Mouse (Mus musculus): ENCODE results near the gene Prune1. TPM values are rescaled to one million over a fixed set of nuclear protein-coding genes. Genes with fewer than 3 reads are reported as not detected.
A peak's percentile ranks its signal among the peaks of the same experiment; 100 is the strongest.

The Prune1 gene
- polyA plus RNA-seq, 1 experiment from 2014 or later: 28.4 TPM

- Histone ChIP-seq H3K4me1 (peaks cover 42% of the 10 kb centered on the region), H3K27ac (peak overlapping the region; percentile 96), H3K36me3 (ENCODE audit: poor library complexity, severe bottlenecking) (peaks cover 46% of the 10 kb centered on the region), H3K9me3 (replicated peaks) (no peaks in the 10 kb centered on the region), H3K4me3 (peak overlapping the region; percentile 90), H3K4me2 (peak overlapping the region; percentile 94), H3K9ac (peak overlapping the region; percentile 97), H3K27me3 (no peaks in the 10 kb centered on the region)
- ATAC-seq: no peak; the same call in 1 of the 2 replicates
- WGBS: 31% methylated on average over 8 of the region's 8 CpGs
These were observed 51.2 kb downstream of the Prune1 start for GRCm38 (mm10) chr3:95230495-95231297.

GRCm38 (mm10) chr3:95229781-95230494 lies 51.9 kb downstream of the Prune1 start:
- H3K9me3 ChIP-seq (replicated peaks): no peaks in the 10 kb centered on the region
- H3K27me3 ChIP-seq: no peaks in the 10 kb centered on the region
- WGBS: under 1% methylated on average over 13 of the region's 13 CpGs
- H3K4me1 ChIP-seq: peaks cover 46% of the 10 kb centered on the region
- H3K4me2 ChIP-seq: peak overlapping the region; percentile 94
- H3K36me3 ChIP-seq (ENCODE audit: poor library complexity, severe bottlenecking): peaks cover 46% of the 10 kb centered on the region
- H3K27ac ChIP-seq: peak overlapping the region; percentile 96
- H3K4me3 ChIP-seq: peak overlapping the region; percentile 90
- H3K9ac ChIP-seq: peak overlapping the region; percentile 97
- peak; percentile 19 for ATAC-seq

- Histone ChIP-seq H3K4me1 (peaks cover 54% of the 10 kb centered on the region), H3K27ac (peak overlapping the region; percentile 96), H3K27me3 (no peaks in the 10 kb centered on the region), H3K4me3 (peak overlapping the region; percentile 90), H3K9me3 (replicated peaks) (no peaks in the 10 kb centered on the region), H3K36me3 (ENCODE audit: poor library complexity, severe bottlenecking) (peaks cover 43% of the 10 kb centered on the region), H3K9ac (peak overlapping the region; percentile 97), H3K4me2 (peak overlapping the region; percentile 94)
- WGBS: under 1% methylated on average over 43 of the region's 43 CpGs
- ATAC-seq: peak; percentile 19; the same call in 1 of the 2 replicates
These were observed 52.7 kb downstream of the Prune1 start for GRCm38 (mm10) chr3:95228894-95229780.

GRCm38 (mm10) chr3:95228148-95228893 lies 53.6 kb downstream of the Prune1 start, which contains the start of gene Cdc42se1:
Cdc42se1 (plus strand) TSS chr3:95228732.
- Histone ChIP-seq H3K4me1 (peaks cover 57% of the 10 kb centered on the region), H3K27ac (peak within 1 kb of the TSS; percentile 96), H3K27me3 (no peaks in the 10 kb centered on the region), H3K9me3 (replicated peaks) (no peaks in the 10 kb centered on the region), H3K9ac (peak within 1 kb of the TSS; percentile 97), H3K4me3 (peak within 1 kb of the TSS; percentile 90), H3K4me2 (peak within 1 kb of the TSS; percentile 94), H3K36me3 (ENCODE audit: poor library complexity, severe bottlenecking) (peaks cover 43% of the 10 kb centered on the region)
- WGBS: under 1% methylated on average over 64 of the region's 64 CpGs
- ATAC-seq: peak; percentile 92

- 14% methylated on average over 1 of the region's 1 CpGs for WGBS
- no peak for ATAC-seq
- Histone ChIP-seq H3K4me1 (peaks cover 61% of the 10 kb centered on the region), H3K9ac (peak overlapping the region; percentile 97), H3K27ac (peak overlapping the region; percentile 96), H3K36me3 (ENCODE audit: poor library complexity, severe bottlenecking) (peaks cover 43% of the 10 kb centered on the region), H3K4me3 (peak overlapping the region; percentile 90), H3K9me3 (replicated peaks) (no peaks in the 10 kb centered on the region), H3K4me2 (peak overlapping the region; percentile 94), H3K27me3 (no peaks in the 10 kb centered on the region)
These were observed 54.7 kb downstream of the Prune1 start for GRCm38 (mm10) chr3:95227214-95227613.

- Histone ChIP-seq H3K9ac (no peak overlapping the region), H3K9me3 (replicated peaks) (no peaks in the 10 kb centered on the region), H3K27me3 (no peaks in the 10 kb centered on the region), H3K4me3 (peak overlapping the region; percentile 15; the same call in 1 of the 2 replicates), H3K36me3 (ENCODE audit: poor library complexity, severe bottlenecking) (peaks cover 64% of the 10 kb centered on the region), H3K27ac (no peak overlapping the region), H3K4me2 (peak overlapping the region; percentile 94), H3K4me1 (peaks cover 37% of the 10 kb centered on the region)
- 12% methylated on average over 6 of the region's 6 CpGs for WGBS
- ATAC-seq: no peak
These were observed 57.6 kb downstream of the Prune1 start for GRCm38 (mm10) chr3:95224295-95224694.

- Histone ChIP-seq H3K4me3 (no peak overlapping the region), H3K4me2 (no peak overlapping the region), H3K9ac (no peak overlapping the region), H3K36me3 (ENCODE audit: poor library complexity, severe bottlenecking) (peaks cover 76% of the 10 kb centered on the region), H3K9me3 (replicated peaks) (no peaks in the 10 kb centered on the region), H3K27ac (no peak overlapping the region), H3K27me3 (no peaks in the 10 kb centered on the region), H3K4me1 (peaks cover 44% of the 10 kb centered on the region)
- ATAC-seq: no peak
- WGBS: 93% methylated on average over 2 of the region's 2 CpGs
These were observed 58.8 kb downstream of the Prune1 start for GRCm38 (mm10) chr3:95223041-95223440.

GRCm38 (mm10) chr3:95218466-95219137 lies 63.3 kb downstream of the Prune1 start:
- ATAC-seq: no peak
- Histone ChIP-seq H3K4me1 (peaks cover 24% of the 10 kb centered on the region), H3K27me3 (no peaks in the 10 kb centered on the region), H3K9me3 (replicated peaks) (no peaks in the 10 kb centered on the region), H3K27ac (peak overlapping the region; percentile 98), H3K4me3 (peak overlapping the region; percentile 75), H3K9ac (no peak overlapping the region), H3K36me3 (ENCODE audit: poor library complexity, severe bottlenecking) (peaks cover 72% of the 10 kb centered on the region), H3K4me2 (peak overlapping the region; percentile 71)
- 84% methylated on average over 6 of the region's 6 CpGs for WGBS

- peak within 1 kb of the TSS; percentile 91 for H3K9ac ChIP-seq
- H3K4me1 ChIP-seq: peaks cover 20% of the 10 kb centered on the region
- ATAC-seq: peak; percentile 88
- peak within 1 kb of the TSS; percentile 75 for H3K4me3 ChIP-seq
- H3K27me3 ChIP-seq: no peaks in the 10 kb centered on the region
- WGBS: under 1% methylated on average over 56 of the region's 56 CpGs
- H3K4me2 ChIP-seq: peak within 1 kb of the TSS; percentile 71
- peak within 1 kb of the TSS; percentile 98 for H3K27ac ChIP-seq
- peaks cover 62% of the 10 kb centered on the region for H3K36me3 ChIP-seq (ENCODE audit: poor library complexity, severe bottlenecking)
- H3K9me3 ChIP-seq (replicated peaks): no peaks in the 10 kb centered on the region
These were observed 64.4 kb downstream of the Prune1 start, which contains the start of gene Gabpb2 for GRCm38 (mm10) chr3:95217255-95218134. Gabpb2 (minus strand) TSS chr3:95217916.

All from forebrain, embryonic 13.5 days (tissue).